Mouse (Mus musculus): ENCODE measurements at regions not wholly inside any gene's neighbourhood (a gene's known extent, or its start where the extent isn't known, plus 50 kb on each side); places are given as distances from the start of the nearest gene placed in this dataset.

DNA sequence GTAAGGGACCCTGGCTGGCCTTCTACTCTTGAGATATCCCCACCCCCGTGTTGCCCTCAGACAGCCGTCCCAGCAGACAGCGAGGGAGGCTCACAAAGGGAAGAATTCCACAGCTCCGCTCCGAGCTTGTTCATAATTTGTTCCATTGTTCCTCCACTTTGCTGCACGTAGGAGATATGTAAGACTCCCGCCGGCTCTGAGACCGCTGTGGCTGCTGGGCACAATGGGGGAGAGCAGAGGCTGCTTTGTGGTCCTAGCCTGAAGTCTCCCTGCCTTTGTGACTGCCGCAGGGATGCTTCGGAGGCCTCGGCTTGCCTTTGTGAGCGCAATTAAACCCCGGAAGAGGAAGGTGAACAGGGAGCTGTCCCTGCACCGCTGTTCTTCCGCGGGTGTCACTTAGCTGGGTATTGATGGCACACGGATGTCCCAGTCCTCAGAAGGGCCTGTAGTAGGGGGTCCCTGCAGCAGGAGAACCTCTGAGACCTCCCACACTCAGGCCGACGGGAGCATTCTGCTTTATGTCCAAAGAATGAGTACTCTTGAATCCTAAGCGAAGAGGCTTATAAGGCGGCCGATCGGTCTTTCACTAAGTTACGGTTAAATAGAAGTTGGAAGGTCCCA is 201.3 kb upstream of the Sall1 start:
- no peak for TF ChIP-seq CTCF (conservative IDR thresholded peaks at IDR 0.05)
- DNase-seq (ENCODE audit: low spot score in 2 of 2): no peak
- H3K27ac ChIP-seq: no peak overlapping the region
- no peak overlapping the region; the same call in 1 of the 2 replicates for H3K4me3 ChIP-seq

DNA sequence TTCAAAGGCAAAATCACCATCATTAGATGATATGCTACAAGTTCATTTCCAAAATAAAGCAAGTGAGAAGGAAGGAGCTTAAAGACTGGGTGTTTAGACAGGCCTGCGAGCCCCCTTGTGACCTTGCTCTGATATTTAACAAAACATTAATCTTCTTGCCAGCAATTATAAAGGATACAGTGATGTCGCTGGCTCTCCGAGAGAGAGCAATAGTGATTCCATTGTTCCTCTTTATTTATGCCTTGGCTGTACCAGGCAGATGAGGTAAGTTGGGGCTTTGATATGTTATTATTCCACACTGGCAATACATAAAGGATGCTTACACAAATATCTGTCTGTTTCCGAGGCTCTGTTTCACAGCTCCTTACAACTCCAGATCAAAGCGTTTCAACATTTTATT is 197.7 kb upstream of the Sall1 start:
- TF ChIP-seq CTCF (conservative IDR thresholded peaks at IDR 0.05): no peak
- DNase-seq (ENCODE audit: low spot score in 2 of 2): no peak

DNA sequence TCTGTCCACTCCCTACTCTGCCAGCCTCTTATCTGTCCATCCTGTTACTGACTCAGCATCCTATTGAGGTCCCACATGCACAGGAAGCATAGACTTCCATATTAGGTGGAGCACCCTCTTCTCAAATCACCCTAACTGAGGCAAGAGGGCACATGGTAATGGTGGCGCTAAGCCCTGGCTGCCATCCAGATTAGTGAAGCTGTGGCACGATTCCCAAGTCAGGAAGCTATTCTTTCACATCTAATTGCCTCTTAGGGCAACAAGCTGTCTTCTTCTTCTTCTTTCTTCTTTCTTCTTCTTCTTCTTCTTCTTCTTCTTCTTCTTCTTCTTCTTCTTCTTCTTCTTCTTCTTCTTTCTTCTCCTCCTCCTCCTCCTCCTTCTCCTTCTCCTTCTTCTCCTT is 195.7 kb upstream of the Sall1 start:
- TF ChIP-seq CTCF (conservative IDR thresholded peaks at IDR 0.05): no peak
- H3K4me3 ChIP-seq: no peak overlapping the region

More for the DNA sequence above, 197.7 kb upstream of the Sall1 start:
- Histone ChIP-seq H3K4me3 (no peak overlapping the region), H3K27ac (0 out of 2 replicates have a peak overlapping the region, but pooled peaks have one; percentile 46)

DNA sequence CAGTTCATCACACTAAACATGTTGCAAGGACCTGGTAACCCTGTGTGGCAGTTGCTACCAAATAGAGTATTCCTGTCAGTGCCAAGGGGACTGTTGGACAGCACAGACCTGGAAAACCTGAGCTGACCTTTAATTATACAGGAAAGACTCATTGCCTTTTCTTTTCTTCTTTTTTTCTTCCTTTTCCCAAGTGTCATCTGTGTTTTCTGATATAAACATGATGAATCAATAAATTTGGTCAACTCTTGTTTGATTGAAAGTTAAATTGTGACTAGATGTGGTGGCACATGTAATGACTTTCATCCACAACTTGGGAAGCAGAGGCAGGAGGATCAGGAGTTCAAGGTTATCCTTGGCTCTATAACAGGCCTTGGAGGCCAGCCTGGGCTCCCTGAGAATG is 190.1 kb upstream of the Sall1 start:
- no peak for DNase-seq (ENCODE audit: low spot score in 2 of 2)
- H3K27ac ChIP-seq: no peak overlapping the region
- H3K4me3 ChIP-seq: no peak overlapping the region
- no peak for TF ChIP-seq CTCF (conservative IDR thresholded peaks at IDR 0.05)

More for the DNA sequence above, 195.7 kb upstream of the Sall1 start:
- no peak for DNase-seq (ENCODE audit: low spot score in 2 of 2)
- H3K27ac ChIP-seq: no peak overlapping the region

DNA sequence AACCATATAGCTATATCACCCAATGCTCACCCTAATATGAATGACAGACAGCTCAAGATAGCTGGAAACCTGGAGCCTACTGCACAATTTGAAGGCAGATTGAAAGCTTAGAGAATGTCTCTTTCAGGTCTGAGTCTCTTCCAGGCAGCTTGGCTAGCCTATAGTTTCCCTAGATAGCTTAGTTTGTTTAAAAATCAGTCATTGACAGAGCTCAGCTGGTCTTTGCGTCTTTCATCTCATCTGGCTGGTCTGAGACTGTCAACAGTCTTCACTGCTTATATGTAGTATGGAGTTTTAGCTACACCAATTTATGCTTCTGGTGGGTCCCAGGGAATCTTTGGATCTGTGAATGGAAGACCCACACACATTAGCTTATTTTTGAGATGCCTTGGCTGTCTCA is 188.4 kb upstream of the Sall1 start:
- H3K27ac ChIP-seq: no peak overlapping the region
- no peak overlapping the region for H3K4me3 ChIP-seq
- no peak for DNase-seq (ENCODE audit: low spot score in 2 of 2)
- no peak for TF ChIP-seq CTCF (conservative IDR thresholded peaks at IDR 0.05)

DNA sequence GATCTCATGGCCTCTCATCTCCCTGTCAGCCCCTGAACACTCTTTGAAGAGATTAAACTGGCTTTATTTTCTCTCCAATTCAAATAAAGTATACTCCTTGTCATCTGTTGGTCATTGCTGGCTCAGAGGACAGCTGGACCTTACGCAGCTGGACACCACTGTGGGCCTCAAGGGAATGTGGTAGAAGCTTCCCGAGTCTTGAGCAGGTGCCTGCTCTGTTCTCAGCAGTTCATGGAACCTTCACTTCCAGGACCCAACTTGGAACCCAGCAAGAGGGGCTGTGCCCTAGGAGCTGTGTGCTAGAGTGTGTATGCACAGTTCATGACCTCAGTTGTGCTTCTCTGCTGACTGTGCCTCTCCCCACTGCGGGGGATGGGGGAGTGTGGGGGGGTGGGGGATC is 185.2 kb upstream of the Sall1 start:
- DNase-seq (ENCODE audit: low spot score in 2 of 2): no peak
- no peak overlapping the region for H3K27ac ChIP-seq
- no peak overlapping the region for H3K4me3 ChIP-seq
- TF ChIP-seq CTCF (conservative IDR thresholded peaks at IDR 0.05): no peak

DNA sequence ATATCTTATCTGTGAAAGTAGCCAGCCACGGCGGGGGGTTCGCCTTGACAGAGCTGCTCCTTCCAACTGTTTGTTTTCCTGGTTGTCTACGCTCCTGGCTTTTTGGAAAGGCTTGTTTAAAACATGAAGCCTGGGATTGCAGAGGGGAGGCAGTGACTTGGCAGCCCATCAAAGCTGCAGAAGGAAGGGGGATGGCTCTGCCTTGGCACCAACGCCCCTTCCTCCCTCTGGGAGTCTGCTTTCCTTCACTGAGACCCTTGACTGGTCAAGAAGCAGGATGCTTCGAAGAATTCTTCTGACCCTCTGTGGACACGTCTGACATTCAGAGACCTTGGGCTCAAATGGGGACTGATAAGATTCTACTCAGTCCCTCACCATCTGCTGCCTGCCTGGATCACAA is 176.9 kb upstream of the Sall1 start:
- DNase-seq (ENCODE audit: low spot score in 2 of 2): peak; percentile 14 to 21
- no peak for TF ChIP-seq CTCF (conservative IDR thresholded peaks at IDR 0.05)
- H3K4me3 ChIP-seq: no peak overlapping the region
- no peak overlapping the region for H3K27ac ChIP-seq

DNA sequence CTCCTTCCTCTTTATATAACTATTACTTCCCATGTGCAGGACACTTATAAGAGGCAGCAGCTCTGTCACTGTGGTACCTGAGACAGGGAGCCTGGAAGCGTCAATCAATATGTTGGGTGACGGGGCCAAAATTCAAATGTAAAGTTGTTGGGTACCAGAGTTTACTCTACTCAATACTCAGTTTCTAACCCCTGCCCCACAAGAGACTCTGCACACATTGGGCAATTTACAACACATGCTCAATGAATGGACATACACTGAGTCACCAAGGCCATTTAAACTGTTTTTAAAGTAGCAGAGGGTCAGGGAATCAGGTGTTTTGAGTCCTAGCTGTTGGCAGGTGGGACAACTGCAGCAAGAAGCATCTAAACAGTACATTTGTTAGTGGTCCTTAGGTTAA is 176.4 kb upstream of the Sall1 start:
- Histone ChIP-seq H3K4me3 (no peak overlapping the region), H3K27ac (no peak overlapping the region)
- DNase-seq (ENCODE audit: low spot score in 2 of 2): no peak
- no peak for TF ChIP-seq CTCF (conservative IDR thresholded peaks at IDR 0.05)

DNA sequence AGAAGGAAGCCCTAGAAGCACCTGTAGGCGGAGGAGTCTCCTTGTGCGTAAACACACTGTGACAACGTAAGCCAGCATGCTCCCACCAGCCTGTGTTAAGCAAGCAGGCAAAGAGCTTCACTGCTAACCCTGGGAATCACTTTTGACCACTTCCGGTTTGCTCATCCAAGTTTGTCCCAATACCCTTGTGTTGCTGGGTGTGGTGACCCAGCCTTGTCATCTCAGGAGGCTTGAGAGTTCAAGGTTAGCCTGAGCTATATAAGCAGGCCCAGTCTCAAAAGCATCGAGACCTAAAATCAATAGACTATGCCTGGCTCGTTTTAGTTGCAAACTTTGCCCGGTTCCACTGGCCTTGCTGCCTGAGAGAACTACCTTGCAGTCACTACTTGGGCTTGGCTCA is 175.2 kb upstream of the Sall1 start:
- Histone ChIP-seq H3K4me3 (no peak overlapping the region), H3K27ac (no peak overlapping the region)
- TF ChIP-seq CTCF (conservative IDR thresholded peaks at IDR 0.05): no peak
- DNase-seq (ENCODE audit: low spot score in 2 of 2): no peak

DNA sequence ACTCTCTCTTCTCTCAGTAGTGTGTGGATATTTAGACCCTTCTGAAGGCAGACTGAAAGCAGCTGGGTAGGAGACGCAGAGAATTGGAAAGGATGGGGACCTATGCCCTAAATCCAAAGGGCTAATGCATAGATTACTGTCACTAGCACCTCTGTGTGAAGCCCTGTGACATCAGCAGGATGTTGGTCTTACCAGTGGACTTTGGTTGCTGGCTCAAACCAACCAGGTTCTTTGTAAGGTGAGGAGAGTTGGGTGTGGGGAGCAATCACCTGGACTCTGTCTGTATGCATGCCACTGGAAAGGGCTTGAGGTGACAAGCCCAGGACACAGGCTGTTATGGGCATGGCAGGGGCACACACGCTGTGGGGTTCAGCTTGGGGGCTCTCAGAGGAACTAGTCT is 173.7 kb upstream of the Sall1 start:
- Histone ChIP-seq H3K27ac (no peak overlapping the region), H3K4me3 (no peak overlapping the region)
- no peak for DNase-seq (ENCODE audit: low spot score in 2 of 2)
- TF ChIP-seq CTCF (conservative IDR thresholded peaks at IDR 0.05): no peak

DNA sequence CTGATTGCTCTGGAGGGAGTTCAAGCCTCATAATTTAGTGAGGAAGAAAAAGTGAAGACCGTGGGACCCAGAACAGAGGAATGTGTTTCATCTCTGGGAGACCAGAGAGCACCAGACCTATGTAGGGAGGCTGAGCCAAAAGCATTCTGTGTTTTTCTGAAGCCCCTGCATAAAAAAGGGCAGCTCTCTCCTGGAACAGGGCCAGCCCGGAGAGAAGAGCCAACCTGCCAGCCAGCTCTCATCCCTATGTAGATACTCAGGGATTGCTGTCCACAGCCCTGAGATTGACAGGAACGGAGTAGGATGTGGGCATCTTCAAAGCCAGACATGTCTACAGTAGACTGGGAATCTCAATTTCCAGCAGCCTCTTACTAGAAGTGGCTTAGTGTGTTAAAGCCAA is 168.0 kb upstream of the Sall1 start:
- TF ChIP-seq CTCF (conservative IDR thresholded peaks at IDR 0.05): no peak
- no peak for DNase-seq (ENCODE audit: low spot score in 2 of 2)
- Histone ChIP-seq H3K27ac (no peak overlapping the region), H3K4me3 (no peak overlapping the region)

DNA sequence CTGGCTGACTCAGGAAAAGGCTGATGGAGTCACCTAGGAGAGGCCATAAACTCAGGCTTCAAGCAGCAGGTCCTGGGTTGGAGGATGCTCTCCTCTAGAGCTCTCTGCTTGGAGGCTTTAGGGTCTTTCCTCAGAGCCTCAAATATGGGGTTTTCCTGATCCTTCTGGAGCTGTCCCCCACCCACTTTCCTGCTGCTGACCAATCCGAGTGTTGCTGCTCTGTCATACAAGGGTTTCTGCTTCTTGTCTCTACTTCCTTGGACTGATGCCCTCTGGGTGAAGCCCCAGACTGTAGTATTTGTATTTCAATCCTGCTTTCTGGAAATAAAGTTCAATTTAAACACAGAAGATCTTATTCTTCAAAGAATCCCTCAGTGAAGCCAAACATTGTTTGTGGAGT is 166.7 kb upstream of the Sall1 start:
- Histone ChIP-seq H3K27ac (no peak overlapping the region), H3K4me3 (no peak overlapping the region)
- no peak for DNase-seq (ENCODE audit: low spot score in 2 of 2)
- TF ChIP-seq CTCF (conservative IDR thresholded peaks at IDR 0.05): no peak

DNA sequence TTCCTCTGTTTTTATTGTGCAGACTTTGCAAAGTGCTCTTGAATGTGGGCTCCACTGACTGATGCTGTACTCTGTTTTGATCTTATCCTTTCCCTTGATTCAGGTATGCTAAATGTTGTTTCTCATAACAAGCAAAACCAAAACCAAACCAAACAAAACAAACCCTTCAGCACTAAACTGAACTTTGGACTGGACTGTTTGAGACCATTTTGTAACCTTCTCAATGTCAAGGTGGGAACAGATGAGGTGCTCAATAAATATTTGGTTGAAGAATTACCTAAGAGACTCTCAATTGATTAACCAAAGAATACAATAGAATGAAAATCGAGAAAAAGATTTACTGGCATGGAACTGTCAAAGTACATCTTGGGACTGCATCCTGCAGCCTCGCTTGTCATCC is 163.9 kb upstream of the Sall1 start:
- Histone ChIP-seq H3K27ac (no peak overlapping the region), H3K4me3 (no peak overlapping the region)
- no peak for DNase-seq (ENCODE audit: low spot score in 2 of 2)
- no peak for TF ChIP-seq CTCF (conservative IDR thresholded peaks at IDR 0.05)

DNA sequence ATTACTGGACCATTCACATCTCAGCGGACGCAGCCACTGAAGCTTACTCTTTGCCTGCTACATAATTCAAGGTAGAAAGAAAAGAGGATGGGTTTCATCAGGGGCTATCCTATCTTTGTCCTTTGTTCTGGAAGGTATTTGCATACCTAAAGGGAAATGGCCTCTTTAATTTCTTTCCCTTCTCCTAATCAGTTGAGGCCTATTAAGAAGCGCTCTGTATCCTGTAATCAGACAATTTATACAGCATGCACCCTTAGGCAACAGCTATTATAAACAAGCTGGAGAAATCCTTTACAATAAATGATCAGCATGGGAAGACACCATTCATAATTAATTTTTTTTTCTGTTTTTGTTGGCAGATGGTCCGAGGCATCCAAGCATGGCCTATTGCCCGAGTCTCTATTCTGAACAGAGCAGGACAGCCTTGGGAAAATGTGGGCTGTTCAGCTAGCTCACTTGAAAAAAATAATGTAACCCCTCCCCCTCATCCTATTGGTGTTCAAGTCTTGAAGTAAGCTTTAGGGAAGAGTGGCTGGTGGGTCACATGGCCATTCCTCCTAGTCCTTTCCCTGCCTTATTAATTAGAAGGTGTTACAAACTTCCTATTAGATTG is 158.6 kb upstream of the Sall1 start:
- Histone ChIP-seq H3K4me3 (no peak overlapping the region), H3K27ac (no peak overlapping the region)
- no peak for DNase-seq (ENCODE audit: low spot score in 2 of 2)
- TF ChIP-seq CTCF (conservative IDR thresholded peaks at IDR 0.05): no peak
